Mouse (Mus musculus) spleen, adult 2 months (tissue): ENCODE measurements around the gene Synj2bp. TPM values are rescaled to one million over a fixed set of nuclear protein-coding genes. Genes with fewer than 3 reads are reported as not detected.
"Not testable (repeated sequence)": the region's sequence is repeated elsewhere in the genome, so short reads cannot be mapped to it uniquely, and the experiment has no call there.

Source experiments
- DNase-seq, 2 experiments: peaks; one replicate each; pipeline versions ENCODE4 v3.0.0 to v3.0.0-alpha.2; 2012 to 2021; ENCODE audit warnings: low spot score in 2 of 2, low read depth in 1 of 2
- H3K27ac ChIP-seq: fragments of 200-500 bp; 2 replicates; pipeline ENCODE4 v1.5.1; 2012; ENCODE audit warnings: low read length, inconsistent platforms; ENCODE audit not compliant: insufficient read depth
- H3K27me3 ChIP-seq: fragments of 200-500 bp; 2 replicates; pipeline ENCODE4 v1.6.1; 2012; ENCODE audit warnings: mild to moderate bottlenecking, moderate library complexity, low read length, inconsistent platforms; ENCODE audit not compliant: control insufficient read depth, insufficient read depth
- H3K36me3 ChIP-seq: fragments of 200-500 bp; 2 replicates; pipeline ENCODE4 v1.6.1; 2012; ENCODE audit warnings: mild to moderate bottlenecking, low read length, inconsistent platforms; ENCODE audit not compliant: control insufficient read depth, insufficient read depth
- H3K4me1 ChIP-seq: fragments of 200-500 bp; 2 replicates; pipeline ENCODE4 v1.6.1; 2011; ENCODE audit warnings: inconsistent platforms; ENCODE audit not compliant: control insufficient read depth, insufficient read depth, insufficient read length
- H3K4me3 ChIP-seq: fragments of 200-500 bp; 2 replicates; pipeline ENCODE4 v1.5.1; 2011; ENCODE audit warnings: mild to moderate bottlenecking, inconsistent platforms; ENCODE audit not compliant: insufficient read depth, insufficient read length; ENCODE audit errors: extremely low read depth
- CTCF ChIP-seq: fragments of 200-500 bp; IDR thresholded peaks from 2 replicates; pipeline ENCODE4 v1.5.1; 2011; ENCODE audit warnings: mild to moderate bottlenecking, inconsistent platforms; ENCODE audit not compliant: insufficient read depth, insufficient read length, insufficient replicate concordance; ENCODE audit errors: extremely low read depth
- POLR2A ChIP-seq: fragments of 200-500 bp; IDR thresholded peaks from 2 replicates; pipeline ENCODE4 v1.6.1; 2011; ENCODE audit warnings: low read depth, low read length, inconsistent platforms
- WGBS: fragments of 180-500 bp; shearing (Covaris S2); methylation state at CpG from one replicate; pipeline ENCODE4 v1.1.7; 2018; 5-methylcytosine and 5-hydroxymethylcytosine counted together
- polyA plus RNA-seq: library from polyadenylated mRNA; depleted of rRNA; stranded (reverse); fragments of >200 nt; gene quantifications from 2 replicates; pipeline ENCODE4 v1.2.3, GENCODE M21; 2012; rRNA removed

Synj2bp gene
- polyA plus RNA-seq, 1 experiment: 13.7 TPM

DNA sequence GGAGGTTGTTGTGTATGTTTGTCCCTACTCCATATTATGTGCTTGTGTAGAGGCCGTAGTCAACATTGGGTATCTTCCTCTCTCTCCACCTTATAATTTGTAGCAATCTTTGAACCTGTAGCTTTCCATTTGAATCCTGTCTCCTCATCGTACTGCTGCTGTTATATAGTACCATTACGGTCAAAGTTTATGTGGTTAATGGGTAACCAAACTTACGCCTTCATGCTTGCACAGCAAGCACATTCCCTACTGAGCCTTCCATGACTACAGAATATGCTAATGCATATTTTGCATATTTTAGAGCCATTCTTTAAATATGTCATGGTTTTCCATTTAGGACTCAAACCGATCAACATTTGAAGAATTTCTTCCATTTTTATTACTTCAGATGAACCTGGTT, 42.2 kb downstream of the Synj2bp start:
- Histone ChIP-seq H3K27me3 (no peaks in the 10 kb centered on the region), H3K4me3 (no peak overlapping the region), H3K27ac (no peak overlapping the region), H3K4me1 (no peaks in the 10 kb centered on the region), H3K36me3 (peaks cover 2% of the 10 kb centered on the region; the same call in 1 of the 2 replicates)
- DNase-seq: no peak
- TF ChIP-seq POLR2A: no peak
- TF ChIP-seq CTCF: no peak
- WGBS: 93% methylated on average over 5 of the region's 5 CpGs

DNA sequence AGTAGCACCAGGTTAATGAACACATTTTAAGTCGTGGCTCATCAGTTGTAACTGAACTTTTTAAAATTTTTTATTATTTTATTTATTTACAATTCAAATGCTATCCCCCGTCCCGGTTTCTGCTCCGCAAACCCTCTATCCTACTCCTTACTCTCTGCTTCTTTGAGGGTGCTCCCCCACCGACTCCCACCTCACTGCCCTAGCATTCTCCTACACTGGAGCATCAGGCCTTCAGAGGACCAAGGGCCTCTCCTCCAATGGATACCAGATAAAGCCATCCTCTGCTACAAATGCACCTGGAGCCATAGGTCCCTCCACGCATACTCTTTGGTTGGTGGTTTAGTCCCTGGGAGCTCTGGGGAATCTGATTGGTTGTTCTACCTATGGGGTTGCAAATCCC, 47.4 kb downstream of the Synj2bp start:
- Histone ChIP-seq H3K36me3 (no peaks in the 10 kb centered on the region; the same call in 1 of the 2 replicates), H3K27ac (peak overlapping the region; percentile 100; the same call in 1 of the 2 replicates), H3K4me1 (no peaks in the 10 kb centered on the region; the same call in 1 of the 2 replicates), H3K27me3 (no peaks in the 10 kb centered on the region), H3K4me3 (peak overlapping the region; percentile 92; the same call in 1 of the 2 replicates)
- TF ChIP-seq CTCF: no peak
- TF ChIP-seq POLR2A: no peak
- DNase-seq: no peak
- 58% methylated on average over 6 of the region's 6 CpGs for WGBS

DNA sequence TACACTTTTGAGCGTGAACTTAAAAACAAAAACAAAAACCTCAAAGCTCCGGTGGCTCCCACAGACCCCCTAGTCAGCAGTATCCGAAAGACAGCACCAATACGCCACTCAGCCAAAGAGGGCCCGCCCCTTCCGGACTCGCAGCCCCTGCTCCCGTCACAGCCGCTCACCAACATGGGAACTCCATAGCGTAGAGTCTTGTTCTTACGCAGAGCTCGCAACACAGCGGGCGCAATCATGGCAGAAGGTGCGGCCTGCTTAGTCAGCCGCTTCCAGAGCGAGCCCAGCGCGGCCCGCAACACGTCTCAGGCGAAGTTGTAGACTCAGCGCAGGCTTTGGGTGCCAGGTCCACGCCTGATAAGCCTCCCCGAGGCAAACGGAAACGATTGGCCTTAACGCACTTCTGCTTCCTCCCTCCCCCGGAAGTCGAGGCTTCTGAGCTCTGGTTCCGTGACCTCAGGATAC, 48.0 kb downstream of the Synj2bp start, which contains the start of gene Cox16:
Cox16 (minus strand) TSS at position 401 of the 465 bp plus-strand sequence.
- peak within 1 kb of the TSS; percentile 92 for H3K4me3 ChIP-seq
- peak; percentile 72 to 79 for DNase-seq
- H3K36me3 ChIP-seq: no peaks in the 10 kb centered on the region; the same call in 1 of the 2 replicates
- TF ChIP-seq CTCF (no peak), POLR2A (no peak; the same call in 1 of the 2 replicates)
- WGBS: under 1% methylated on average over 31 of the region's 31 CpGs
- H3K4me1 ChIP-seq: no peaks in the 10 kb centered on the region; the same call in 1 of the 2 replicates
- H3K27ac ChIP-seq: peak within 1 kb of the TSS; percentile 100
- no peaks in the 10 kb centered on the region for H3K27me3 ChIP-seq

DNA sequence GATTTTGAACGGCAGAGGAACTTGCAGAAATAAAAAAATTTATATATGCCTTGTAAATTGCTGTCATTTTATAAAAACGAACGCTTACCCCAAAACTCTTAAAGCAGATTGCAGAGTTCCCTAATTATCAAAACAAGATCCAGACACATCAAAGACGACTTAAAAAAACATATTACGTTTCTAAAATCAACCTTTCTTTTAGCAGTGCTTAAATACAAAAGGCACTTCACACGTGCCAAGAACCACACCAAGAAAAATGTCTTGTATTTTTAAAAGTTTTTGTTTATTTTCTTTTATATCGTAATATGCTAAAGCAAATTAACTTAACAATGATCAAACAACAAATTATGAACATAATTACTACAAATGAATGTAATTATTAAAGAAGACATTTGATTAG, 48.5 kb downstream of the Synj2bp start:
- peak overlapping the region; percentile 100 for H3K27ac ChIP-seq
- H3K27me3 ChIP-seq: no peaks in the 10 kb centered on the region
- no peaks in the 10 kb centered on the region; the same call in 1 of the 2 replicates for H3K36me3 ChIP-seq
- DNase-seq: no peak
- H3K4me1 ChIP-seq: no peaks in the 10 kb centered on the region; the same call in 1 of the 2 replicates
- under 1% methylated on average over 7 of the region's 7 CpGs for WGBS
- H3K4me3 ChIP-seq: peak overlapping the region; percentile 92
- no peak for TF ChIP-seq CTCF
- no peak for TF ChIP-seq POLR2A

DNA sequence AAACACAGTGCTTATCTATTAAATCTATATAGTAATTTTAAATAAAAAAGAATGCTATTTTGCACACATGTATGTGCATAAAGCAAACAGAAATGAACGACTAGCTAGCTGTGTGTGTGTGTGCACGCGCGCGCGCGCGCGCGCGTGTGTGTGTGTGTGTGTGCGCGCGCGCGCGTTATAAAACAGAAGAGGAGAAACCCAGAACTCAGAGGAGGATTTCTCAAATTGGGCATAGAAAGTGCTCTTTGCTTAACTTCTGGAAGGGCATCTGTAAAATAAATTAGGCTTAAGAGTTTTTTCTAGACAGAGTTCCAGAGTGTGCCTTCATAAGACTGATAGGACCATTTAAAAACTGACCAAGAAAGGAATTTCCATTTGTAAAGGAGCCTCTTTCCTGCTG, 49.1 kb downstream of the Synj2bp start:
- 38% methylated on average over 17 of the region's 17 CpGs for WGBS
- DNase-seq: no peak
- Histone ChIP-seq H3K36me3 (no peaks in the 10 kb centered on the region; the same call in 1 of the 2 replicates), H3K4me3 (no peak overlapping the region), H3K27me3 (no peaks in the 10 kb centered on the region), H3K4me1 (no peaks in the 10 kb centered on the region; the same call in 1 of the 2 replicates), H3K27ac (no peak overlapping the region)
- TF ChIP-seq CTCF: no peak
- TF ChIP-seq POLR2A: no peak

DNA sequence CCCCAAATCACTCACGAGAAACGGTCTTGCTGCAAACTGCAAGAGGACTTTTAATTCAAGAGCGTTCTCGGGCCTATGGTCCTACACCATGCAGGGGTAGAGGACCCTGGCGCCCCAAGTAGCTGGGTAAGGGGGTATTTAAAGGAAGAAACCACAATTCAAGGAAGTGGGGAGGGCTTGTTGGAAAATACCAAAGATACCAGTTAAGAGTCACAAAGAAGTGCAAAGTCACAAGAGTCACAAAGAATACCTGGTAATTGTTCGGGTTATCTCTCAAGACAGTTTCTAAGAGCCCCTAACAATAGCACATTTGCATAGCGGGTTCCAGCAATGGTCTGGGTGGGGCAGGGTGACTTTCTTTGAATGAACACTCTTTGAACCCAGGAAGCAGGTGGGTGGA, 73.7 kb downstream of the Synj2bp start:
- not testable (repeated sequence) for H3K4me1 ChIP-seq, H3K36me3 ChIP-seq, DNase-seq, H3K4me3 ChIP-seq, H3K27ac ChIP-seq, H3K27me3 ChIP-seq
- WGBS: 92% methylated on average over 7 of the region's 7 CpGs

Other genes starting within 250 kb of the Synj2bp start
- not detected in 2 replicates for gene Slc8a3, start 199.7 kb downstream of the Synj2bp start, polyA plus RNA-seq
- gene Gm4787, start 153.4 kb downstream of the Synj2bp start, polyA plus RNA-seq: 0.08 and 0.30 TPM in 2 replicates
- 0.20 and 0.35 TPM in 2 replicates for gene Adam4, start 111.0 kb downstream of the Synj2bp start, polyA plus RNA-seq
- 47.6 and 54.1 TPM in 2 replicates for gene Cox16, start 47.8 kb downstream of the Synj2bp start, polyA plus RNA-seq
- 4.7 and 7.5 TPM in 2 replicates for gene Gm20498, start within 50 bp of the Synj2bp start, polyA plus RNA-seq
- 0.02 TPM in 1 of 2 replicates, not detected in the other for gene Adam21, start 35.6 kb upstream of the Synj2bp start, polyA plus RNA-seq
- 2.8 and 3.3 TPM in 2 replicates for gene Med6, start 62.1 kb upstream of the Synj2bp start, polyA plus RNA-seq
- gene Ttc9, start 98.3 kb upstream of the Synj2bp start, polyA plus RNA-seq: 0.33 and 0.40 TPM in 2 replicates
- 2.9 and 3.5 TPM in 2 replicates for gene Map3k9, start 248.3 kb upstream of the Synj2bp start, polyA plus RNA-seq